Mouse (Mus musculus) spleen, adult 18-20 months (tissue): Measurements from ENCODE around the gene Aebp2.
A peak's percentile ranks its signal among the peaks of the same experiment; 100 is the strongest.
"Not testable (repeated sequence)": the region's sequence is repeated elsewhere in the genome, so short reads cannot be mapped to it uniquely, and the experiment has no call there.

Source experiments
- DNase-seq, 2 experiments: peaks; one replicate each; pipeline ENCODE4 v3.0.0; 2022; ENCODE audit warnings: mixed read lengths in 2 of 2

The Aebp2 gene

GRCm38 (mm10) chr6:140622391-140623225, at the start of gene Aebp2:
TSS of gene Aebp2 (plus strand) at chr6:140622663.
- peak in 1 of 2 experiments; percentile 28 for DNase-seq

DNA sequence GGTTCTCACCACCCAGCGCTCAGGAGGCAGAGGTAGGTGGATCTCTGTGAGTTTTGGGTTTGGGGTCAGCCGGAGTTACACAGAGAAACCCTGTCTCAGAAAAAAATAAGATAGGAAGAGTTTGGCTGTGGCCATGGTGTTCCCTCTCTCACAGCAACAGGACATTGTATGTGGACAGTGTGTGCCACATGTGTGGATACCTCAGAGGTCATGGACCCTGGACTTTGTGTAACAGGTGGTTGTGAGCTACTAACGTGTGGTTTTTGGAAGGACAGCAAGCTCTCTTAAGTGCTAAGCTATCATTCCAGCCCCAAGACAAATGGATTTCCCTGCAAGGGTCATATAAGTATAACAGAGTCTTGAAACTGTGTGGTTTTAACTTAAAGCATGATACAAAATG, 47.5 kb upstream of the Aebp2 start:
- DNase-seq = no peak

DNA sequence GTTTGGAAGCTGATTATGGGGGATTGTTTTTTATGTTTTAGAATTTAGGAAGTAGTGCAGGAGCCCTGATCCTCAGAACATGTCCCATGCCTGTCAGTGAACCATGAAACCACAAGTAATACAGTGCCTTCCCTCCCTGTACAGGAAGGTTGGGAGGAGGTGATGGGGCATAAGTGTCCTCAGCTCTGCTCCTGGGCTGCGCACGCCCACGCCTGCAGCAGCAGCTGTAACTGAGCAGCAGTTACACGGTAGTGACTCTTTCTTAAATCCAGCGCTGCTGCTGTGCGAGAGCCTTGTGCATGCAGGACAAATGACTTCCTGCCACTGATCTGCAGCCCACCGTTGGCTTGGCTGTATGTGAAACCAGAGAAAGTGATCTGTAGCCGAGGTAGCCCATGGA, 46.3 kb upstream of the Aebp2 start:
- no peak for DNase-seq

GRCm38 (mm10) chr6:140576961-140577821, 45.3 kb upstream of the Aebp2 start:
- DNase-seq = no peak

- DNase-seq = no peak
Observed at GRCm38 (mm10) chr6:140577822-140578170, 44.7 kb upstream of the Aebp2 start.

DNA sequence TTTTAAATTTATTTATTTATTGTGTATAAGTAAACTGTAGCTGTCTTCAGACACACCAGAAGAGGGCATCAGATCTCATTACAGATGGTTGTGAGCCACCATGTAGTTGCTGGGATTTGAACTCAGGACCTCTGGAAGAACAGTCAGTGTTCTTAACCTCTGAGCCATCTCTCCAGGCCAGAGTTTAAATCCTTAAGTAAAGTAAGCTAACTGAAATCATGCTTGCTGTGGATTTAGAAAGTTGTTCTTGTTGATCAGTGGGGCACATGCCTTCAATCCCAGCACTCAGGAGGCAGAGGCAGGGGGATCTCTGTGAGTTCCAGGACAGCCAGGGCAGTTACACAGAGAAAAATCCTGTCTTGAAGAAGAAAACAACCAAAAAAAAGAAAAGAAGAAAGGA, 43.5 kb upstream of the Aebp2 start:
- DNase-seq = not testable (repeated sequence)

GRCm38 (mm10) chr6:140580170-140580569, 42.3 kb upstream of the Aebp2 start:
- DNase-seq = no peak

DNA sequence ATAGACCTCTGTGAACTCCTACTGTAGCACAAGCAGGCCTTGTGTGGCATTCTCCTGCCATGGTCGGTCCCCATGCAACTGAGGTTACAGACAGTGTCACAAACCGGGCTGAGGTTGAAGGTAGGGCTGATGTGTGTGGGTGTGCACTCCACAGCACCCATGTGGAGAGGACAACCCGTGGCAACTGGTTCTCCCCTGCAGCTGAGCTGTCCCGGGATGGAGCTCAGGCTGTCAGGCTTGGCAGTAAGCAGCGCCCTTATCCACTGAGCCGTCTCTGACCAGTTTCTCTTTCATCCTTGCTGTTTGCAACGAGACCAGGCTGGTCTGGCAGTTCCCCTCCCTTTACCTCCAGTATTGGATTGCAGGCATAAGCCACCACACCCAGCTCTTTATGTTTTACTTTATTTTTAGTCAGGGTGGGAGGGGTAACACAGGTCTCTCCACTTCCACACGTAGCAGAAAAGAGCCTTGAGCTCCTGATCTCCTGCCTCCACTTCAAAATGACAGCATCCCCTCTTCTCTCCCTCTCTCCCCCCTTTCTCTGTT, 35.7 kb upstream of the Aebp2 start:
- no peak for DNase-seq

DNA sequence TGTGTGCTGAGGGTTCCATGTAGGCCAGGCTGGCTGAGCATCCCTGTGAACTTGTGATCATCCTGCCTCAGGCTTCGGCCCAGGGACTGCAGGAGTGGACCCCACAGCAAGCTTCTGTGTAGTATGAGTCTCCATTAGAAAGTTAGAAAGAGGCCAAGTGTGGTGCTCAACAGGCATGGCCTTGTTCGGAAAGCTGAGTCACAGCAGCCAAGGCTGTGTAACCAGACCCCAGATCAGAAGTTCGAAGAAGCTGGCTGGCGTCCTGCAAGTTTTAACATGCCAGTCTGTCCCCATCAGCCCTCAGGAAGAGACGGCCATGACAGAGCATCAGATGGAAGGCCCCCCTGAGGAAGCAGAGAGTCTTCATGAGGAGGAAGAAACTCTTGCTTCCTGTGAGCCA, 31.1 kb upstream of the Aebp2 start:
- no peak for DNase-seq

DNA sequence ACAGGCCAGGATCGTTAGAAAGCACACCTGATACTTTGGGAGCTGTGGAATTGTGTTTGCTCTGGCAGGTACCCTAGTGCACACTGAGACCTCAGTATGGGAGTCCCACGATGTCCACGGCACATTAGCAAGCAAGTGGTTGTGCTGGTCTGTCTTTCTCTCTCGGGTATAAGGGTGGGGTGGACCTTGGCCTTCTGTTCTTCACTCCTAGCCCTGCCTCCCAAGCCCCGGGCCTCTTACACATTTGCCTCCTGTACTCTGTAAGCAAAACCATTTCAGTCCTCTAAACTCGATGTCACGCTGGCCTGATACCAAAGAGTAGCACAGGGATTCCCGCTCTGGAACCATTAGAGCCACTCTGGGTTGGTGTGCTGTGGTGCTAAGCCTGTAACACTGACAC, 29.8 kb upstream of the Aebp2 start:
- DNase-seq = no peak

- DNase-seq = no peak
Observed at GRCm38 (mm10) chr6:140593420-140594170, 28.9 kb upstream of the Aebp2 start.

- DNase-seq = not testable (repeated sequence)
Observed at GRCm38 (mm10) chr6:140595551-140595950, 26.9 kb upstream of the Aebp2 start.

- no peak for DNase-seq
Observed at GRCm38 (mm10) chr6:140597381-140598329, 24.8 kb upstream of the Aebp2 start.

GRCm38 (mm10) chr6:140598516-140598915, 23.9 kb upstream of the Aebp2 start:
- DNase-seq = no peak

DNA sequence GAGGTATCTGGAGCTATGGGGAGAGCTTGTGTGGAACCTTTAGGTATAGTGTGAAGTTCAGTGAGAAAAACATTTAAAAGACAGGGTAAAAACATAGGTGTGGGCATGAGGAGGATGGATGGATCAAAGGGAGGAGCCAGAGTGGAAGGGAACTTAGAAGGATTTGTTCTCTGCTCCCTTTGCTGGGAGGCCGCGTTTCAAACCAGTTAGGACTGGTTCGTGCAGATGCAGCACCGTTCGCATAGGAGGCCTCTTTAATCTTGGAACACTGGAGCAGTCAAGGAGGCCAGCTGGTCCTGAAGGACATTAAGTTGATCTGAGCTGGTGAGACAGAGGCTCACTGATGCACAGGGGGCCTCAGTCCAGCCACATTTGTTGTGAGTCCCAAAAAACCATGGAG, 23.1 kb upstream of the Aebp2 start:
- DNase-seq = no peak

- DNase-seq = not testable (repeated sequence)
Observed at GRCm38 (mm10) chr6:140600671-140601070, 21.8 kb upstream of the Aebp2 start.

GRCm38 (mm10) chr6:140601175-140601574, 21.3 kb upstream of the Aebp2 start:
- DNase-seq = no peak

DNA sequence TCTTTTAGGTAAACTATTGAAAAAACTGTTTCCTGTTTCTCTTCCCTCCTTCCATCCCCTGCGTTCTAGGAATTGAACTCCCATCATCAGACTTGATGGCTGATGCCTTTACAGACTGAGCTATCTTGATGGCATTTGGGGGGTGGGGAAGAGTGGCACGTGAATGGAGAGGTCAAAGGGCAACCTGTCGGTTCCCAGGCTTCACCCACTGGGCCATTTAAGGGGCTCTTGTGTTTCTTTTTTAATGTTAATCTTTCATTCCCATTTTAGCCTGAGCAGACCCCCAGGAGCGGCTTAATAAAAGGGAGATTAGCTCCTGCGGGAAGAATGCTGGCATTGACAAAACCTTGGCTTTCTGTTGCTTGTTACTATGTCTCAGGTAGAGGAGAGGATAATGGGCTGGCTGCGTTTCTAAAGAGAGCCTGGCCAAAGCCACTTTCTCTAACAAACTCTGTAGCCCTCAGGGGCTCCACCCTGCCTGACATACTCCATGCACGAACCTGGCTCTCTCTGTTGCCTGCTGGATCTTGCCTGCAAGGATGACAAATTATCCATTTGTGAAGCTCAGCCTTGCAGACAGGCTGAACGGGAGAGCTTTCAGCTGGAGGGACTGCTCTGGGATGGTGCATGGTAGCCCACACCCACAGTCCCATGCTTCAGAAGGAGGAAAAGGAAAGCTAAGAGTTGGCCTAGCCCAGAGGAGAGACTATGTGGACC, 19.1 kb upstream of the Aebp2 start:
- DNase-seq = no peak

GRCm38 (mm10) chr6:140605173-140605572, 17.3 kb upstream of the Aebp2 start:
- not testable (repeated sequence) for DNase-seq

DNA sequence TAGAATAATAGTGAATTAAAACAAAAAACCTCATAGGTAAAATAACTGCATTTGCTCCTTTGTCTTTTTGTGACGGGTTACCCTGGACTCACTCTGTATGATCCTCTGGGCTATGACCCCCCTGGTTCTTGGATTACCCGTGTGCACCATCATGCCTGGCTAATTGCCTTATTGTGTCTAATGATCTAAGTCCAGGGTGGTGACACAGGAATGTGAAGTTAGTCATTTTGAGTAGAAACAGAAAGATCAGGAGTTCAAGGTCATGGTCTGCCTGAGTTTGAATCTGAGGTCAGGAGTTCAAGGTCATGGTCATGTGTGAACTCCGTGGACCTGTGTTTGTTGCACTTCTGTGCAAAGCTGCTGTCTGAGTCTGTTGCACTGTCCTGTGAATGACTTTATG, 16.7 kb upstream of the Aebp2 start:
- DNase-seq = no peak

GRCm38 (mm10) chr6:140606534-140606933, 15.9 kb upstream of the Aebp2 start:
- DNase-seq = no peak
